Mouse (Mus musculus) embryo, embryonic 10 days (tissue): Measurements from ENCODE around the gene Hephl1.

ENCODE experiments used
- DNase-seq: peaks from one replicate; pipeline ENCODE4 v3.0.0-alpha.2; 2015; ENCODE audit warnings: low spot score

Gene Hephl1

DNA sequence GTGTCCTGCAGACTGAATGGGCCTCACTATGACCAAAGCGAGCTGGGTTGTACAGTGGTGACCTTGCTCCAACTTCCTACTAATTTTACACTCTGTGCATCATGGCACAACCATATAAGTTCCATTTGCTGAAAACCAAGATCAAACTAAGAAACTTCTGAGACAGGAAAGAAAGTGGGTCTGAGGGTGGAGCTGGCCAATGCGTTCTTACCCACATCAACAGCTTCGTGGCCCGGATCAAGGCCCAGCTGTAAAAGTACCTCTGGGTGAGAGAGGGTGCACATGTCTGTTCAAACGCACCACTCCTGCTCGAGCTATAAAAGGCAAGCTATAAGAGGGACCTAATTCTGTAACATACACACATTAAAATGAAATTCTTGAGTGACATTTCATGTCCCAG, 51.9 kb downstream of the Hephl1 start:
- DNase-seq: no peak

GRCm38 (mm10) chr9:15045740-15046139, 66.2 kb downstream of the Hephl1 start:
- DNase-seq: peak; percentile 21

GRCm38 (mm10) chr9:15045084-15045669, 66.7 kb downstream of the Hephl1 start, which contains the start of gene Panx1:
Gene Panx1 (minus strand): TSS chr9:15045478.
- peak; percentile 87 for DNase-seq

DNA sequence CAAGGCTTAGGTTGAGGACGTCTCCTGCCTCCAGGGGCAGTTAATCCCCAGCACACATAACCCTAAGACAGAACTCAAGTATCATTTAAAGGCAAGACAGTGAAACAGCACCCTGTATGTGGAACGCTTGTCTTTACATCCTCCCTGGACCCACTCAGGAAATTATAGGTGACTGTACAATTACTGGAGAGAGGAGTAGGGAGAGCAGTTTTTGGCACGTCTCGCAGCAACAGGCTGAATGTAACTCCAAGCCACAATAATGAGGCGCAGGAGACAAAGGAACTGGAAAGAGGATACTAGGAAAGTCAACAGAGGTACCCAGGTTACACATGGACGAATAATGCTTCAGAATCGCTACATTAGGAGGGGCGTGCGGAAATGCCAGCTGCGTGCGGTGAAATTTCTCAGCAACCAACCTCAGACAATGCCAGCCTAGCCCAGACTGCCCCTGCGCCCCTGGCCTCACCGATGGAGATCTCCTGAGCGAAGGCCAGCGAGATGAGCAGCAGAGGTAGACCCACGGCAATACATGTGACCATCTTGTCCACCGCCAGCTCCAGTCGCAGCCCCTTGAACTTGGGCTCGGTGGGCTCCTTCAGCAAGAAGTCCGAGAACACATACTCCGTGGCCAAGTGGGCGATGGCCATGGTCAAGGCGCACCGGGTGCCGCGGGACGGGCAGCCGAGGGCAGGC, 67.4 kb downstream of the Hephl1 start:
- peak; percentile 58 for DNase-seq

- no peak for DNase-seq
These were observed 70.4 kb downstream of the Hephl1 start for GRCm38 (mm10) chr9:15041556-15041955.

GRCm38 (mm10) chr9:15039848-15040247, 72.1 kb downstream of the Hephl1 start:
- no peak for DNase-seq

GRCm38 (mm10) chr9:15037704-15038103, 74.2 kb downstream of the Hephl1 start:
- DNase-seq: no peak

DNA sequence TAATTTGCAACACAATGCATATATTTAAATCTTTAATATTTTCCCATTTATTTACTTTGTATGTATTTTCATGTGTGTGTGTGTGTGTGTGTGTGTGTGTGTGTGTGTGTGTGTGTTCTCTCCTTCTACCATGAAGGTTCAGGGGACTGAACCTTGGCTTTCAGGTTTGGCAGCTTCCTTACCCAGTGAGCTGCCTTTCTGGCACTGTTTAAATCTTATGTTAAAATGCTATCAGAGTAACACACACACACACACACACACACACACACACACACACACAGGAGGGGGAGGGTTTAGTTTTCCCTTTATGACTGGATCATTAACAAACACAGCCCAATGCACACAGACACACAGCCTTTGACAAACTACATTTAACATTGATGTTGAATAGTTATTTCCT, 74.7 kb downstream of the Hephl1 start:
- no peak for DNase-seq

- DNase-seq: no peak
These were observed 75.1 kb downstream of the Hephl1 start for GRCm38 (mm10) chr9:15036807-15037206.

DNA sequence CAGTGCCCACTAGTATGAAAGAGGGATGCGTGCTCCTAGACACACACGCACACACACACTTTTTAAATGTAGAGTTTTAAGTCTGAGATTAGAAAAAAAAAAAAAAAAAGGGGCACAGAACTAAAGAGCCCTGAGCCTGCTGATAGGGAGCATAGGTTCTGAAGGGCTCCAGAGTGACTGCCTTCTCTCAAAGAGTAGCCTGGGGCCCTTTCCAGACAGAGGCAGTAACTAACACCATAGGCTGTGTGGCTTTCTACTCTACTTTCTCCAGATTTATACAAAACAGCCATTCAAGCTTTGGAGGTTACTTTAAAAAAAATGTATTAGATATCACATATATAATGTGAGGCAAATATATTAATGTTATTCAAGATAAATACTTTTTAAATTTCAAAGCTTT, 75.5 kb downstream of the Hephl1 start:
- no peak for DNase-seq

GRCm38 (mm10) chr9:15035979-15036378, 75.9 kb downstream of the Hephl1 start:
- DNase-seq: no peak

GRCm38 (mm10) chr9:15034546-15035273, 77.2 kb downstream of the Hephl1 start:
- no peak for DNase-seq

- no peak for DNase-seq
These were observed 78.2 kb downstream of the Hephl1 start for GRCm38 (mm10) chr9:15033568-15034160.

- DNase-seq: no peak
These were observed 79.1 kb downstream of the Hephl1 start for GRCm38 (mm10) chr9:15032797-15033196.

DNA sequence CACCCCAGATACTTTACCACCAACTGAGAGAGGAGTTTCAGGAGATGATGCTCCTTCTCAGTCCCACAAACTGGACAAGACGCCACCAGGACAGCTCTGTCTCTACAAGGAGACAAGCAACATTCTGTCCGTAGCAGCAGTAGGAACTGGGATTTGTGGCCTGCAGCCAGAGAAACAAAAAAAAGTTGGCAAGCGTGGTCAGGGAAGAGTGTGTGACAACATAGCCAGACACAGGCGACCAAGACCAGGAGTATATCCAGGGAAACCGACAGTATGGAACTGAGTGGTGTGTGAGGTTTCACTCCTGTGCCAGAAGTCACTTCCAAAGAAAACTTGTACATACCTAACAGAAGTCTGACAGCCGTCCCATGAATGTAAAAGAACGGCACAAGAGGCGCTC, 81.1 kb downstream of the Hephl1 start:
- no peak for DNase-seq

DNA sequence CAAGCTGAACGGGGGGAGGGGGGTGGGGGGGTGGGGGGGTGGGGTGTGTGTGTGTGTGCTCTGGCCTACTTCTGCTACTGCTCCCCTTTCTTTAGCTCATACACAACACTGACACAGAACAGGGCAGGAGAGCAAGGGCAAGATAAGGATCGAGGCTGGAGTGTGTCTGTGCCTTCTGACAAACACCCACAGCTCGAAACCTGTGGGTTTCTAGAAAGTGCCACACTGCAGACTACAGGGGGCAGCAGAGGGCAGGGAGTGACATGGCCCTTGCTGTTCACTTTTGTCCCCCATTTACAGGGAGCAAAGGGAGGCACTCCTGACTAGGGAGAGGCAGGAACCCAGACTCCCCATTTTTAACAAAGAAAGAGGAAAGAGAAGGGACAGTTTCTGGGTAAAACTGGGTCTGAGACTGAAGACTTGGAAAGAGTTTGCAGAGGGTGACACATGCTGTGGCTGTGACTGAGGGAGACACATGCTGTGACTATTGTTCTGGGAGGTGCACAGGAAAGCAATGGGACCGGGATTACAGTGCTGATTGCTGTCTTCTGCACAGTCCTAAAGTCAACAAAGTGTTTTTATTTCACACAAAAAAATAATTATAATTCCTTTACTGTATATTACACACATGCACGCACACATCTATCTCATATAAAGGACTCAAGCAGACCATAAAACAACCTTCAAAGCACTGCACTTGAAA, 82.7 kb downstream of the Hephl1 start:
- peak; percentile 70 for DNase-seq

DNA sequence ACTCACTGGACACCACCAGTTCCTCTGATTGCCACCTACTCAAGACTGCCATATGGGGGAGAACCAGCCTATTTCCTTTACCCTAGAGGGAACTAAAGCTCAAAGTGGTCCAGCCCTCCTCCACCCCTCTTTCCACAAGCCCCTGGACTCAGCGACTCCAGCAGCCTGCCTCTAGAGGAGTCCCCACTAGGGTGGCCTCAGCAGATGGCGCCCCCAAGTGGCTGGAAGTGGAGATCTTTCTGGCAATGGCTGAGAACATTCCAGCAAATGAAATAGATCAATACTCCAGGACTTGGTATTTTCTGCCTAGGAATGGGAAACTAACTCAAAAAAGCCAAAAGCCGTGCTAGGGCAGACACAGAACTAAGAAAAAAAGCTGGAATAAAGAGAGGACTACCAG, 84.2 kb downstream of the Hephl1 start:
- no peak for DNase-seq

DNA sequence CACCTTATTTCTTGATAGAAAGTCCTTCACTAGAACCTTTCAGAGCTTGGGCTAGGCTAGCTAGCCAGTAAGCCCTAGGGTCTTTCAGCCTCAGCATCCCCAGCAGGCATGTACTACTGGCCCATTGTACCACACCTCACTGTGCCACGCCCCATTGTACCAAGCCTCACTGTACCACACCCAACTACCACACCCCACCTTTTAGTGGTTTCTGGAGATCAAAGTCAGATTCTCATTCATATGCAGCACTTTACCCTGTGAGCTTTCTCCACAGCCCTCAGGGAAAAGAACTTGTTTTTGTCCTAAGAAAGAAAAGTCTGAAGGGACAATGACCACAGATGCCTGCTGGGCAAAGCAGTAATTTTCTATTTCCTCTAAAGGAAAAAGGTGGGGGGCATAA, 88.9 kb downstream of the Hephl1 start:
- no peak for DNase-seq

DNA sequence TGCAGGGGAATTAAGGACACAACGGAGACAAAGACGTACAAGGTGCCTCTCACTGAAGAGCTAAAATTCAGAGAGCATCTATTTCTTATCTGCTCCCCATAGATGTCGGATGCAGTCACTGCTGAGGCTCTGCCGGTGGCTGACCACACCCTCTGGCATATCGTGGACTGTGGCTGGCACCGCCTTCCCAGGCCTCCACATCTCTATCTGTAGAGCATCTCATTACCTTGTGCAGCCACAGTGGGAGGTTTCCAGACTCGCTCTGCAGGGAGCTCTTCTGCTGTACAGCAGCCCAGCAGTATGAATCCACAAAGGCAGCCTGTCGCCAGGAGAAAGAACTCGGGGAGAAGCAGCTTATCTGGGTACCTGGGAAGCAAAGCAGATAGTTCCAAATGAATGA, 90.8 kb downstream of the Hephl1 start:
- DNase-seq: no peak

- DNase-seq: no peak
These were observed 91.3 kb downstream of the Hephl1 start for GRCm38 (mm10) chr9:15020561-15021080.

- no peak for DNase-seq
These were observed 93.2 kb downstream of the Hephl1 start for GRCm38 (mm10) chr9:15018756-15019131.
